Mouse (Mus musculus) urinary bladder, postnatal 25 days (tissue): ENCODE results near the gene Cacnb1.

Experiments
- DNase-seq: peaks from one replicate; pipeline ENCODE4 v3.0.0; 2022; ENCODE audit warnings: low spot score

Gene Cacnb1

DNA sequence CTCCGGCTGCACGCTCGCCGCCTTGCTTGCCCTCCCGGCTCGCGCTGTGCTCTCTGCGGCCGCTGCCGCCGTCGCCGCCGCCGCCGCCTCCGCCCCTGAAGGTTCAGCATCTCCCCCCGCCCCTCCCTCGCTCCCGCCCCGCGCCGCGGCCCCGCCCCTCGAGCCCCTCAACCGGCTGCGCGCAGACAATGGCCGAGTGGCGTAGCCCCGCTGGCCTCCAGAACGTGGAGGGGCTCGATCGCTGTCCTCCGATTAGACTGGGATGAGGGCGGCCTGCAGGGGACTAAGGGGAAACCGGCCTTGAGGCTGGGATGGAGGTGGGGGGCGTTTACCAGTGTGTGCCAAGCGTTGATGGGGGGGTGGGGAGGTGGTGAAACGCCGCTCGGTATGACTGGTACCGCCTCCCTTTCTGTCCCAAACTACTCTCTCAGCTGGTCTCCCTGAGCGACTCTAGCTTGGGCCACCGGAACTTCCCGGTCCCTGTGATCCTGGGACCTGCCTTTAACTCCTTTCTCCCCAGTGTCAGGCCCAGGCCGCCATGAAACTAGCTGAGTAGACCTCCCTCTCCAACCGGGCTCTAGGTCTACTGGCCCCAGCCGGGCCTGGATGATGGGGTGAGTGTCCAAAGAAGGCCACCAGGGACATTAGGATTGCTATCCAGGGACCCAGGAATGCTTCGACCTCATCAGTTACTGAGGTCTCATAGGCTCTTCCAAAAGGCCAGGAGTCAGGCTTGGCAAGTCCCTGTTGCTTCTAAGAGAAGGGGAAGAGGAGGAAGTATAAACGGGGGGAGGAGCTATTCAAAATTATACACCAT lies at the start of gene Cacnb1:
TSS of gene Cacnb1 (minus strand) at position 480 of the 817 bp plus-strand sequence.
- peak; percentile 63 for DNase-seq

- no peak for DNase-seq
These were observed 44.4 kb upstream of the Cacnb1 start for GRCm38 (mm10) chr11:98067255-98067654.

DNA sequence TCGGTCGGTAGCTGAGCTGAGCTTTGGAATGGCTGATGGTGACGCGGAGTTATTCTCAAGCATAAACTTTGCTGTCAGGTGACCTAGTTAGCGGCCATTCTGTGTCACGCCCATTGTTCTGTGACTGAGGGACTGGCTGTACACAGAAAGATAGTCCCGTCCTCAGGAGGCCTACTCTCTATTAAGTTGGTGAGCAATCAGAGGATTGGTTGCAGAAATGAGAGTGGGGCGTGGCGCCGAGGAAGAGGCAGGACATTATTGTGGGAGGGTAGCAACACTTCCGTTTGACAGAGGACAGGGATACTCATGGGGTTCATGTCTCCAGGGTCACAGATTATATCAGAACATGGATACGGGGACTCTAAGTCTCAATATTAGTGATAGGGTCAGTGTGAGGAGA lies 43.4 kb upstream of the Cacnb1 start:
- no peak for DNase-seq

GRCm38 (mm10) chr11:98061904-98062562 lies 39.2 kb upstream of the Cacnb1 start:
- DNase-seq, result peak; percentile 25

- DNase-seq, result no peak
These were observed 38.6 kb upstream of the Cacnb1 start for GRCm38 (mm10) chr11:98061441-98061840.

- DNase-seq, result no peak
These were observed 37.4 kb upstream of the Cacnb1 start for GRCm38 (mm10) chr11:98060104-98060692.

GRCm38 (mm10) chr11:98059662-98060061 lies 36.8 kb upstream of the Cacnb1 start:
- DNase-seq, result no peak

GRCm38 (mm10) chr11:98057998-98058397 lies 35.2 kb upstream of the Cacnb1 start:
- DNase-seq, result peak; percentile 15

- peak; percentile 9 for DNase-seq
These were observed 34.6 kb upstream of the Cacnb1 start for GRCm38 (mm10) chr11:98057466-98057865.

GRCm38 (mm10) chr11:98052989-98053834 lies 30.4 kb upstream of the Cacnb1 start, which contains the start of gene Stac2:
Gene Stac2 (minus strand): TSS chr11:98053462.
- DNase-seq, result peak; percentile 50

GRCm38 (mm10) chr11:98052129-98052988 lies 29.5 kb upstream of the Cacnb1 start:
- no peak for DNase-seq

DNA sequence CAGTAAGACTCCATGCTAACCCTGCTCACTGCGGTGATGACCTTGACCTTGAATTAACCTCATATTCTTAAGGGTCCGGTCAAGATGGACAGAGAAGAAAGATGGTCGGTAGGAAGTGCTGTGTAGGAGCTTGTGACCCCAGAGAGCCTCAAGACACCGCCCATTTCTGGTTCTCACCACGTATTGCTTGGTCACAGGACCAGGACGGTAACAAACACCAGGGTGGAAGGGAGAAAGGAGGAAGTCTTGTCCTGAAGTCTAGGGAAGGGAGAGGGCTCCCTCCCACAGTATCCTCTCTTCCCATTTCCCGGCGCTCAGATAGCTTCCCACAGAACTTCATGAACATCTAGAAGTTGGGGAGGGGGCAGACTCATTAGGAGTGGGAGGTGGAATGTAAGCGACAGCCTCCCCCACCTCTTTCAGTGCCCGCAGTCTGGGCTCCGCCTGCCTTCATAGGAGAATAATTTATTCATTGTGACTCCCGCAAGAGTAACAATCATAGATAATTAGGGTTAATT lies 28.8 kb upstream of the Cacnb1 start:
- DNase-seq, result no peak

DNA sequence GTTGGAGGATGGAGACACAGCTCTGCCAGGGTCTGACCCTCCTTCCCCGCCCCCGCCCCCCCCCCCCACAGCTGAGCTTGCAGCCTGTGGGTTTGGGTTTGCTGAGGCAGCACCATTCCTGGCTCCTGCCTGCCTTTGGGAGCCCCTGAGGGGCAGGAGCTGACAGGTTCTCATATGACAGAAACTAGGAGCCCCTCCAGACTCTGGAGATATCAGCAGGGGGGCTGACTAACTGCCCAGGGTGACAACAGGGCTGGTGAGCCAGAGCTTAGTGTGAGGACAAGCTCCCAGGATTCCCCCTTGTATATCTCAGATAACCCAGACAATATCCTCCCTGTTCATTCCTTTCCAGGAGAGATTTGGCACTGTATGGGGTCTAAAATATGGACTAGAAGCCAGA lies 28.1 kb upstream of the Cacnb1 start:
- DNase-seq, result no peak

DNA sequence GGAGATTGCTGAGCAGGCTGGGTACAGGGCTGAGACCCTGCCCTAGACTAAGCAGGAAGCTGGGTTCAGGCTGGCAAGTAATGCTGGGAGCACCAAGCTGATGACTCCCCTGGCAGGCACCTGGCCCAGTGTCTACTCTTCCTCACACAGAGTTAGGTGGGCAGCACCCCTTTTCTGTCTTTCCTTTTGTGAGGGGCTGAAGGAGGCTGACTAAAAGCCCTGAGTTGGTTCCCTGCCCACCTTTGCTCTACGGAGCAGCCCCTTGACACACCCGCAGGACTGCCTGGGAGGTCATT lies 27.6 kb upstream of the Cacnb1 start:
- no peak for DNase-seq

DNA sequence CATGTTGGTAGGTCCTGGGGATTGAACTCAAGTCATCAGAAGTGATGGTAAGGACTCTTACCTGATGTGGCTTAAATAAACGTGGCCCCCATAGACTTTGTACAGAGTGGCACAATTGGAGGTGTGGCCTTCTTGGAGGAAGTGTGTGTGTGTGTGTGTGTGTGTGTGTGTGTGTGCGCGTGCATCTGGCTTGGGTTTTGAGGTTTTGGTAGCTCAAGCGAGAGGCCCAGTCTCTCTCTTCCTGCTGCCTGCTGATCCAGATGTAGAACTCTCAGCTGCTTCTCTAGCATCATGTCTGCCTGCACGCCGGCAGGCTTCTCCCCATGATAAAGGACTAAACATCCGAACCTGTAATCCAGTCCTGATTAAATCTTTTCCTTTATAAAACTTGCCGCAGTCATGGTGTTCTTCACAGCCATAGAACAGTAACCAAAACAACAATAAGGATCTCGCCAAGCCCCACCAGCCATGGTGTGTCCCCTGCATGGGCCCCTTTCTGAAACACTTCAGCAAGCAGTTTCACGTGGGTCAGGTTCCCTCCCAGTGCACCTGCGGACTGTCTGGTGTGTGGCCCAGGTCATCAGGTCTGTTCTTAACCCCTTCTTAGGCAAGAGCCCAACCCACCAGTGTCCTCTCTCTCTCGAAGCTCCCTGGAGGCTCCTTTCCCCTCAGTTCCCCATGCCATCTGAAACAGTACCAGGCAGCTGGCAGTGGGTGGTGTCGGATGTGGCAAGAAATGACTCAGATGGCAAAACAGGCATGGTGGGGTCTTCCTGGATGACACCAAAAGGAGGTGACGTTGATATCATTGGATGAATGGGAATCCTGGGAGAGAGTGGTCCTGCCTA lies 27.1 kb upstream of the Cacnb1 start:
- DNase-seq, result no peak

DNA sequence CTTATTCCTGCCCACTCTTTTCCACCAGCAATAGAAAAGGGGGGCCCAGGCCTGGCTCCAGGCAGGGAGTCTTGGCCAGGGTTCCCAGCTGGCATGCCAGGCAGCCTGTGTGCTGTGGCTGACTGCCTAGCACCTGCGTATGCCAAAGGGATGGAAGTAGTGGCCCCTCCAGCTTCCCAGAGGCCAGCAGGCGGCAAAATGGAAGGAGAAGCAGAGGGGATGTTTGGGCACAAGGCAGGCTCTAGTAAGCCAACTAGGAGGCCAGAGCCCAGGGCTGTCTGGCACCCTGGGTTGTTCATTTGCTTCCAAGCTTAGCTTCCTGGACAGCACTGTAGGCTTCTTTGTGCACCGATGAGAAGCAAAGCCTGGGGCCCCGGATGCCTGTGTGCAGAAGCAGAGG lies 24.9 kb upstream of the Cacnb1 start:
- no peak for DNase-seq

- DNase-seq, result no peak
These were observed 23.6 kb upstream of the Cacnb1 start for GRCm38 (mm10) chr11:98046466-98046865.

DNA sequence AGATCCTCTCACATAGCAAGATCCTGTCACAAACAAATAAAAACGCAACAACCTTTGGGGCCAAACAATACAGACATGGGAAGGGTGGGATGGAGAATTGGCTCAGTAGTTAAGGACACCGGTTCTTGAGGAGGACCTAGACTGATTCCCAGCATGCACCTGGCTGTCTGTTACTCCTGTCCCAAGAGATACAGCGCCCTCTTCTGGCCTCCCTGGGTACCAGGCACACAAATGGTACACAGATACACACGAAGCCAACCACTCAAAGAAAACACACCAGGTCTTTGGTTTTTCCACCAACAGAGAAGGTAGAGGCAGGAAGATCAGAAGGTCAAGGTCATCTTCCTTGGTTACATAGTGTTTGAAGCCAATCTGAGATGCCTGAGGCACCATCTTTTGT lies 22.8 kb upstream of the Cacnb1 start:
- no peak for DNase-seq

- DNase-seq, result no peak
These were observed 21.2 kb upstream of the Cacnb1 start for GRCm38 (mm10) chr11:98044074-98044473.

GRCm38 (mm10) chr11:98042741-98043140 lies 19.9 kb upstream of the Cacnb1 start:
- no peak for DNase-seq
